Mouse (Mus musculus) embryo, embryonic 10.5 days (tissue): ENCODE results near the gene Nsl1.
A peak's percentile ranks its signal among the peaks of the same experiment; 100 is the strongest.

ENCODE experiments used
- DNase-seq: peaks from one replicate; pipeline ENCODE4 v3.0.0-alpha.2; 2015; ENCODE audit warnings: low spot score

Gene Nsl1

GRCm38 (mm10) chr1:191095019-191095418, 32.2 kb downstream of the Nsl1 start:
- no peak for DNase-seq

GRCm38 (mm10) chr1:191096871-191097681, 34.3 kb downstream of the Nsl1 start:
- no peak for DNase-seq

GRCm38 (mm10) chr1:191097802-191098747, 35.3 kb downstream of the Nsl1 start, which contains the start of gene Batf3:
Gene Batf3 (plus strand): TSS chr1:191097847.
- peak; percentile 64 for DNase-seq

- DNase-seq: peak; percentile 21
Observed at GRCm38 (mm10) chr1:191099114-191099513, 36.3 kb downstream of the Nsl1 start.

- DNase-seq: no peak
Observed at GRCm38 (mm10) chr1:191099772-191100291, 37.0 kb downstream of the Nsl1 start.

GRCm38 (mm10) chr1:191102730-191103370, 40.0 kb downstream of the Nsl1 start:
- DNase-seq: no peak

- DNase-seq: no peak
Observed at GRCm38 (mm10) chr1:191105246-191105645, 42.4 kb downstream of the Nsl1 start.

- DNase-seq: no peak
Observed at GRCm38 (mm10) chr1:191107306-191107705, 44.5 kb downstream of the Nsl1 start.

- no peak for DNase-seq
Observed at GRCm38 (mm10) chr1:191109907-191110306, 47.1 kb downstream of the Nsl1 start.

GRCm38 (mm10) chr1:191111146-191111545, 48.3 kb downstream of the Nsl1 start:
- no peak for DNase-seq

- DNase-seq: no peak
Observed at GRCm38 (mm10) chr1:191114868-191115267, 52.1 kb downstream of the Nsl1 start.

GRCm38 (mm10) chr1:191115514-191116238, 52.9 kb downstream of the Nsl1 start:
- DNase-seq: no peak

- no peak for DNase-seq
Observed at GRCm38 (mm10) chr1:191122744-191123143, 59.9 kb downstream of the Nsl1 start.

GRCm38 (mm10) chr1:191123696-191124095, 60.9 kb downstream of the Nsl1 start:
- no peak for DNase-seq

- no peak for DNase-seq
Observed at GRCm38 (mm10) chr1:191124288-191124687, 61.5 kb downstream of the Nsl1 start.

GRCm38 (mm10) chr1:191125811-191126638, 63.2 kb downstream of the Nsl1 start:
- peak; percentile 83 for DNase-seq

GRCm38 (mm10) chr1:191131692-191132091, 68.9 kb downstream of the Nsl1 start:
- no peak for DNase-seq

GRCm38 (mm10) chr1:191132240-191132639, 69.4 kb downstream of the Nsl1 start:
- DNase-seq: no peak

GRCm38 (mm10) chr1:191132934-191133333, 70.1 kb downstream of the Nsl1 start:
- DNase-seq: no peak

- no peak for DNase-seq
Observed at GRCm38 (mm10) chr1:191135406-191135805, 72.6 kb downstream of the Nsl1 start.
